Mouse (Mus musculus) MEL (cell line): ENCODE measurements around the gene Arnt2. TPM values are rescaled to one million over a fixed set of nuclear protein-coding genes. Genes with fewer than 3 reads are reported as not detected.

Experiments used
- DNase-seq: peaks from one replicate; pipeline ENCODE4 v3.0.0; 2011; ENCODE audit warnings: low read depth, low spot score
- H3K27ac ChIP-seq: 2 replicates; pipeline ENCODE4 v1.5.1; 2012; ENCODE audit warnings: low read depth, mild to moderate bottlenecking, control low read depth, low read length, moderate library complexity; ENCODE audit not compliant: control insufficient read depth
- H3K27me3 ChIP-seq, 2 experiments: fragments of 150-350 bp in 1 of 2; sonication (generic) in 1 of 2; 2 replicates each; pipeline ENCODE4 v1.6.1; 2012; ENCODE audit warnings: low read length in 2 of 2, mild to moderate bottlenecking in 2 of 2, improper control_type of control experiment in 1 of 2, moderate library complexity in 1 of 2; ENCODE audit not compliant: insufficient read depth in 2 of 2, control insufficient read depth in 1 of 2
- H3K36me3 ChIP-seq, 2 experiments: 2 replicates each; pipeline ENCODE4 v1.6.1; 2012 to 2014; ENCODE audit warnings: low read length in 2 of 2, improper control_type of control experiment in 1 of 2, inconsistent platforms in 1 of 2, mild to moderate bottlenecking in 1 of 2; ENCODE audit not compliant: insufficient read depth in 2 of 2, control insufficient read depth in 1 of 2
- H3K4me1 ChIP-seq, 2 experiments: fragments of 150-350 bp in 1 of 2; sonication (generic) in 1 of 2; 2 replicates each; pipeline ENCODE4 v1.6.1; 2012; ENCODE audit warnings: low read length in 2 of 2, improper control_type of control experiment in 1 of 2, mild to moderate bottlenecking in 1 of 2; ENCODE audit not compliant: insufficient read depth in 2 of 2, control insufficient read depth in 1 of 2
- H3K4me3 ChIP-seq, 2 experiments: fragments of 150-350 bp in 1 of 2; sonication (generic) in 1 of 2; 2 replicates each; pipeline ENCODE4 v1.5.1; 2012; ENCODE audit warnings: low read depth in 2 of 2, low read length in 2 of 2, mild to moderate bottlenecking in 2 of 2, moderate library complexity in 2 of 2, control low read depth in 1 of 2, improper control_type of control experiment in 1 of 2; ENCODE audit not compliant: control insufficient read depth in 1 of 2, insufficient read depth in 1 of 2
- H3K79me2 ChIP-seq: 2 replicates; pipeline ENCODE4 v1.6.1; 2012; ENCODE audit warnings: mild to moderate bottlenecking, low read length, moderate library complexity; ENCODE audit not compliant: control insufficient read depth, poor library complexity, insufficient read depth
- H3K9ac ChIP-seq: 2 replicates; pipeline ENCODE4 v1.6.1; 2012; ENCODE audit warnings: low read depth, mild to moderate bottlenecking, control low read depth, low read length, moderate library complexity; ENCODE audit not compliant: control insufficient read depth, poor library complexity, severe bottlenecking
- H3K9me3 ChIP-seq: fragments of 150-350 bp; sonication (generic); replicated peaks from 2 replicates; pipeline ENCODE4 v1.6.1; 2012; ENCODE audit warnings: mild to moderate bottlenecking, low read length, improper control_type of control experiment, moderate library complexity; ENCODE audit not compliant: insufficient read depth
- BHLHE40 ChIP-seq: IDR thresholded peaks from 2 replicates; pipeline ENCODE4 v1.6.1; 2012; ENCODE audit warnings: low read depth, mild to moderate bottlenecking, inconsistent platforms, low read length, improper control_type of control experiment, borderline replicate concordance
- CHD2 ChIP-seq: IDR thresholded peaks from 2 replicates; pipeline ENCODE4 v1.6.1; 2011; ENCODE audit warnings: low read length, improper control_type of control experiment
- EP300 ChIP-seq, 2 experiments: IDR thresholded peaks; 2 replicates each; pipeline ENCODE4 v1.6.1; 2011; ENCODE audit warnings: improper control_type of control experiment in 2 of 2, low read length in 2 of 2, low read depth in 1 of 2, mild to moderate bottlenecking in 1 of 2
- ETS1 ChIP-seq: IDR thresholded peaks from 2 replicates; pipeline ENCODE4 v1.6.1; 2012; ENCODE audit warnings: low read depth, mild to moderate bottlenecking, inconsistent platforms, low read length, improper control_type of control experiment, moderate library complexity
- HCFC1 ChIP-seq: IDR thresholded peaks from 2 replicates; pipeline ENCODE4 v1.6.1; 2012; ENCODE audit warnings: low read depth, mild to moderate bottlenecking, inconsistent platforms, low read length, improper control_type of control experiment, moderate library complexity
- KAT2A ChIP-seq: conservative IDR thresholded peaks from 2 replicates; pipeline ENCODE4 v1.6.1; 2012; ENCODE audit warnings: low read depth, low read length, improper control_type of control experiment, inconsistent platforms
- MAFK ChIP-seq: IDR thresholded peaks from 2 replicates; pipeline ENCODE4 v1.6.1; 2011; ENCODE audit warnings: low read depth, mild to moderate bottlenecking, low read length, improper control_type of control experiment, borderline replicate concordance
- MAX ChIP-seq: IDR thresholded peaks from 2 replicates; pipeline ENCODE4 v1.6.1; 2011; ENCODE audit warnings: low read length, improper control_type of control experiment
- MXI1 ChIP-seq: IDR thresholded peaks from 2 replicates; pipeline ENCODE4 v1.6.1; 2011; ENCODE audit warnings: mild to moderate bottlenecking, low read depth, low read length, improper control_type of control experiment
- MYC ChIP-seq: IDR thresholded peaks from 2 replicates; pipeline ENCODE4 v1.6.1; 2011; ENCODE audit warnings: low read depth, mild to moderate bottlenecking, low read length, improper control_type of control experiment, moderate library complexity
- NRF1 ChIP-seq: IDR thresholded peaks from 2 replicates; pipeline ENCODE4 v1.6.1; 2014; ENCODE audit warnings: low read depth, mild to moderate bottlenecking, inconsistent platforms, low read length, improper control_type of control experiment, moderate library complexity; ENCODE audit not compliant: poor library complexity, insufficient read depth, severe bottlenecking
- POLR2A ChIP-seq, 2 experiments: IDR thresholded peaks; 2 replicates each; pipeline ENCODE4 v1.6.1; 2011 to 2012; ENCODE audit warnings: low read length in 2 of 2, mild to moderate bottlenecking in 2 of 2, control low read depth in 1 of 2, improper control_type of control experiment in 1 of 2, low read depth in 1 of 2, moderate library complexity in 1 of 2; ENCODE audit not compliant: control insufficient read depth in 1 of 2, insufficient read depth in 1 of 2, poor library complexity in 1 of 2
- RAD21 ChIP-seq: IDR thresholded peaks from 2 replicates; pipeline ENCODE4 v1.6.1; 2011; ENCODE audit warnings: mild to moderate bottlenecking, low read depth, low read length, improper control_type of control experiment
- SIN3A ChIP-seq: IDR thresholded peaks from 2 replicates; pipeline ENCODE4 v1.6.1; 2012; ENCODE audit warnings: low read length, improper control_type of control experiment, inconsistent platforms
- SMC3 ChIP-seq: IDR thresholded peaks from 2 replicates; pipeline ENCODE4 v1.6.1; 2011; ENCODE audit warnings: low read depth, low read length, improper control_type of control experiment
- TAL1 ChIP-seq: IDR thresholded peaks from 2 replicates; pipeline ENCODE4 v1.6.1; 2012; ENCODE audit warnings: mild to moderate bottlenecking, inconsistent platforms, low read length, moderate library complexity, mixed read lengths
- TBP ChIP-seq: IDR thresholded peaks from 2 replicates; pipeline ENCODE4 v1.8.0; 2011; ENCODE audit warnings: low read depth, low read length, improper control_type of control experiment
- TCF12 ChIP-seq: IDR thresholded peaks from 2 replicates; pipeline ENCODE4 v1.6.1; 2014; ENCODE audit warnings: low read depth, mild to moderate bottlenecking, inconsistent platforms, low read length, improper control_type of control experiment, moderate library complexity
- UBTF ChIP-seq: IDR thresholded peaks from 2 replicates; pipeline ENCODE4 v1.6.1; 2012; ENCODE audit warnings: low read depth, mild to moderate bottlenecking, inconsistent platforms, low read length, improper control_type of control experiment, moderate library complexity, borderline replicate concordance; ENCODE audit not compliant: insufficient read depth
- USF2 ChIP-seq, 2 experiments: IDR thresholded peaks; 2 replicates each; pipeline ENCODE4 v1.6.1; 2011 to 2012; ENCODE audit warnings: improper control_type of control experiment in 2 of 2, low read length in 2 of 2, borderline replicate concordance in 1 of 2, inconsistent platforms in 1 of 2, low read depth in 1 of 2, mild to moderate bottlenecking in 1 of 2; ENCODE audit not compliant: insufficient read depth in 1 of 2
- ZKSCAN1 ChIP-seq: IDR thresholded peaks from 2 replicates; pipeline ENCODE4 v1.6.1; 2012; ENCODE audit warnings: low read depth, mild to moderate bottlenecking, inconsistent platforms, low read length, improper control_type of control experiment, moderate library complexity
- ZMIZ1 ChIP-seq: IDR thresholded peaks from 2 replicates; pipeline ENCODE4 v1.6.1; 2012; ENCODE audit warnings: low read depth, mild to moderate bottlenecking, inconsistent platforms, low read length, improper control_type of control experiment, moderate library complexity
- ZNF384 ChIP-seq: IDR thresholded peaks from 2 replicates; pipeline ENCODE4 v1.6.1; 2012; ENCODE audit warnings: low read depth, mild to moderate bottlenecking, inconsistent platforms, low read length, improper control_type of control experiment
- polyA plus RNA-seq, 2 experiments: library from polyadenylated mRNA; stranded (reverse) in 1 of 2; unstranded in 1 of 2; fragments of >175 nt in 1 of 2; fragments of >200 nt in 1 of 2; gene quantifications; 2 replicates each; pipeline versions ENCODE4 v1.2.1 to v1.2.4; 2012; ENCODE audit warnings: low replicate concordance in 2 of 2, low read depth in 1 of 2; ENCODE audit not compliant: insufficient read length in 2 of 2, insufficient read depth in 1 of 2, missing spikeins in 1 of 2
- total RNA-seq: library from RNA; depleted of rRNA; stranded (reverse); fragments of 300-350 nt; gene quantifications from 2 replicates; pipeline ENCODE4 v1.2.3, GENCODE M21; 2012

Arnt2 gene
- total and polyA plus RNA-seq, 3 experiments: not detected

DNA sequence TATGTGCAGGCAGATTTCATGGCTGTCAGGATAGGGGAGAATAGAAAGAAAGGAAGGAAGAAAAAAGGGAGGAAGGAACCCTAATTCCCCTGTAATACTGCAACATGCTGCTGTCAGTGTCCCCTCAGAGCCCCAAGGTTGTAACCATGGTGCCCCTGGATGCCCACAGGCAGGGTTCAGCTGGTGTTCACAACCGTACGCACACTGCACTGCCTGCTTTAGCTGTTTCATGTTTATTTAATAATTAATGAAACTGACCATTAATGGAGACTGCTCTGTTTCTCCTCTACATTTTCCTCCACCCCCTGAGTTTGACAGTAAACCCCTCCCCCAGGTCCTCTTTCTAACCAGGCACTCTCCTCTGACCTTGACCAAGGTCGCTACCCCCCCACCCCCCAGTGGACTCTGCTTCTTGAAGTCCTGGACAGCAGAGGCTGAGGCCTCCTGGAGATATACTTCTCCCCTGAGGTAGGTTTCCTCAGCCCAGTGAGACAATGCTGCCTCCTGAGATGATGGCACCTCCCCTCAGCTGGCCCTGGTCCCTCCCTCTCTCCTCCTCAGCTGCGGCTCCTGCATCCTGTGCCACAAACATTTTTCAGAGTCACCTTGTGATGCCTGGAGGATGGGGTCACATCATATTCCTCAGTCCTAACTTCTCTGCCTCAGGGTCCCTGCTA, 150.5 kb downstream of the Arnt2 start:
- no peaks in the 10 kb centered on the region for H3K4me1 ChIP-seq
- no peaks in the 10 kb centered on the region for H3K36me3 ChIP-seq
- no peaks in the 10 kb centered on the region for H3K27me3 ChIP-seq
- H3K27ac ChIP-seq: no peak overlapping the region
- no peaks in the 10 kb centered on the region for H3K9me3 ChIP-seq
- no peak for DNase-seq
- no peak overlapping the region for H3K9ac ChIP-seq
- H3K4me3 ChIP-seq: no peak overlapping the region
- TF ChIP-seq NRF1 (no peak), KAT2A (no peak), SMC3 (no peak), UBTF (no peak), MAX (no peak), MAFK (no peak), RAD21 (no peak), BHLHE40 (no peak), CHD2 (no peak), MYC (no peak), MXI1 (no peak), EP300 (IDR thresholded peaks at IDR 0.05; ENCODE audit: low read depth in 1 of 2, low read length in 2 of 2) (no peak), HCFC1 (no peak), ZNF384 (no peak), USF2 (IDR thresholded peaks at IDR 0.05; ENCODE audit: borderline replicate concordance in 1 of 2, insufficient read depth in 1 of 2, low read depth in 1 of 2, low read length in 2 of 2) (no peak), ETS1 (no peak), ZKSCAN1 (no peak), POLR2A (IDR thresholded peaks at IDR 0.05; ENCODE audit: control insufficient read depth in 1 of 2, insufficient read depth in 1 of 2, low read depth in 1 of 2, low read length in 2 of 2, poor library complexity in 1 of 2) (no peak), ZMIZ1 (no peak)
- no peaks in the 10 kb centered on the region for H3K79me2 ChIP-seq

DNA sequence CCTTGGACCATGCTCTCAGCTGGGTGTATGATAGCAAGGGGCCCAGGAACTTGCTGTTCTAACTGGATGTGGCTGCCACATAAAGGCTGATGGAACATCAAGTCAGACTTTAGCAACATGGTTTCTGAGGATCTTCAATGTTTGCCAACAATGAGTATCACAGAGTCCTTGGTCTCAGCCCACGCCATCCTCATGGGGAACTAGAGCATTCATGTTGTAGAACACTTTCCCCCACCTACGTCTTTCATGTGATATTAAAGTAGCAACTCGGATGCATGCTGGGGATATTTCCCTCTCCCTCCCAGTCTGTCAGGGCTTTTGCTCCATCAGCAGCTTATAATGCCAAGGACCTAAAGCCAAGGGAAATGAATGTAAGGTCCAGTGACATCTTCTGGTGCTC, 153.3 kb downstream of the Arnt2 start:
- no peaks in the 10 kb centered on the region for H3K4me1 ChIP-seq
- no peak overlapping the region for H3K27ac ChIP-seq

More for the DNA sequence above, 153.3 kb downstream of the Arnt2 start:
- DNase-seq: no peak
- H3K27me3 ChIP-seq: no peaks in the 10 kb centered on the region
- no peak overlapping the region for H3K9ac ChIP-seq
- TF ChIP-seq SIN3A: no peak
- no peak for TF ChIP-seq POLR2A (IDR thresholded peaks at IDR 0.05; ENCODE audit: control insufficient read depth in 1 of 2, insufficient read depth in 1 of 2, low read depth in 1 of 2, low read length in 2 of 2, poor library complexity in 1 of 2)
- TF ChIP-seq MAFK: no peak
- TF ChIP-seq TCF12: no peak
- no peak for TF ChIP-seq TBP
- TF ChIP-seq KAT2A: no peak
- TF ChIP-seq EP300 (IDR thresholded peaks at IDR 0.05; ENCODE audit: low read depth in 1 of 2, low read length in 2 of 2): no peak
- no peak for TF ChIP-seq TAL1
- H3K79me2 ChIP-seq: no peaks in the 10 kb centered on the region
- H3K9me3 ChIP-seq: no peaks in the 10 kb centered on the region
- no peak overlapping the region for H3K4me3 ChIP-seq
- H3K36me3 ChIP-seq: no peaks in the 10 kb centered on the region
